Comparison of ENCODE assay signal across 16 mouse cellular contexts in the genomic region with DNA sequence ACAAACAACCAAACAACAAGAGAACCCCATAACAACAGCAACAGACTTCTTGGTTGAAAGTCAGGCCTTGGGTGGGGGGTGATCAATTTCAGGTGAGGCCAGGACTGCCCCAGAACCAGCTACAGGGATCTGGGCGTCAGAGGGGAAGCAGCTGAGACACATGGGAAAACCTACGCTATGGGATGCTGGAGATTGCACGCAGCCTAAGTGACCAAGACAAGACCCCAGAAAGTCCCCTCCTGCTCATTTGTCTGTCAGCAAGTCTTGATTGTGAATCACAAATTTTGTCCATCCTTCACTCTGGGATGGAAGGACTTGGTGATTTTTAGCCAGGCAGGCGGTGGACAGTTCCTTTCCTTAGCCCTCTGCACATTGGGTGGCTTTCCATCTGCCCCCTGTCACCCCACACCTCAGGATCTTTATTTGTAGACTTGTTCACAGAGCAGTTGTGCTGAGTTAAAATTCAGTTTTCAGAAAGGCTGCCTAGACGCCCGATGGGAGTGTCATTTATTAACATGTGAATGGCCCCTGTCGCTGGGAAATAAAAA.
A peak's percentile ranks its signal among the peaks of the same experiment; 100 is the strongest.
DNase-seq lines count a peak whose midpoint lies in the region; ATAC-seq and TF ChIP-seq lines count a peak whose summit lies in the region.
"Had no signal": no experiment of that assay in that cellular context is flagged by ENCODE, and none has a peak within 500 bp of the region (broad histone marks: within the 10 kb centered on the region; RNA-seq: fewer than 3 reads in every experiment).

No protein-coding gene starts in this region.

- TF ChIP-seq CTCF in hindbrain, postnatal 0 days (IDR thresholded peaks at IDR 0.05; ENCODE audit: low read depth) = no peak

- WGBS in hindbrain, embryonic 11.5 days = 13% methylated on average over 7 of the region's 7 CpGs
- 41% methylated on average over 7 of the region's 7 CpGs for WGBS in hindbrain, postnatal 0 days
- WGBS in neural tube, embryonic 12.5 days = 14% methylated on average over 7 of the region's 7 CpGs
- WGBS in neural tube, embryonic 15.5 days = 22% methylated on average over 7 of the region's 7 CpGs
- WGBS in limb, embryonic 11.5 days = 22% methylated on average over 7 of the region's 7 CpGs

- H3K4me1 ChIP-seq in hindbrain, embryonic 11.5 days (replicated peaks; ENCODE audit: control insufficient read depth, insufficient read depth, low read length) = peaks cover 17% of the 10 kb centered on the region
- H3K4me1 ChIP-seq in hindbrain, postnatal 0 days (ENCODE audit: insufficient read depth, low read length) = no peaks in the 10 kb centered on the region
- peaks cover 22% of the 10 kb centered on the region for H3K4me1 ChIP-seq in neural tube, embryonic 12.5 days
- H3K4me1 ChIP-seq in neural tube, embryonic 15.5 days = peaks cover 5% of the 10 kb centered on the region; the same call in 1 of the 2 replicates
- H3K4me1 ChIP-seq in limb, embryonic 11.5 days (ENCODE audit: control insufficient read depth, insufficient read depth, low read length) = peaks cover 27% of the 10 kb centered on the region

- no peak overlapping the region for H3K4me3 ChIP-seq in hindbrain, embryonic 11.5 days (ENCODE audit: low read depth, low read length)
- no peak overlapping the region for H3K4me3 ChIP-seq in hindbrain, postnatal 0 days (ENCODE audit: low read length)
- no peak overlapping the region for H3K4me3 ChIP-seq in neural tube, embryonic 12.5 days
- no peak overlapping the region for H3K4me3 ChIP-seq in neural tube, embryonic 15.5 days (replicated peaks)
- no peak overlapping the region for H3K4me3 ChIP-seq in limb, embryonic 11.5 days (ENCODE audit: low read depth, low read length)
- H3K4me3 ChIP-seq: erythroblast, embryonic 14.5 days; heart, adult 2 months; intestine, embryonic 15.5 days; layer of hippocampus, adult 2 months had no signal

- H3K27ac ChIP-seq in hindbrain, embryonic 11.5 days (ENCODE audit: low read depth, low read length) = peak overlapping the region; percentile 89
- no peak overlapping the region for H3K27ac ChIP-seq in hindbrain, postnatal 0 days
- no peak overlapping the region for H3K27ac ChIP-seq in neural tube, embryonic 12.5 days
- no peak overlapping the region for H3K27ac ChIP-seq in neural tube, embryonic 15.5 days (replicated peaks)
- H3K27ac ChIP-seq in limb, embryonic 11.5 days (replicated peaks; ENCODE audit: low read depth, low read length) = peak overlapping the region; percentile 43; the same call in 1 of the 2 replicates
- H3K27ac ChIP-seq: heart, adult 2 months; intestine, embryonic 15.5 days; layer of hippocampus, adult 2 months had no signal

- H3K4me2 ChIP-seq in hindbrain, embryonic 11.5 days (replicated peaks; ENCODE audit: low read depth, low read length) = no peak overlapping the region
- no peak overlapping the region for H3K4me2 ChIP-seq in hindbrain, postnatal 0 days (ENCODE audit: low read depth, low read length)
- no peak overlapping the region for H3K4me2 ChIP-seq in neural tube, embryonic 12.5 days (replicated peaks)
- no peak overlapping the region for H3K4me2 ChIP-seq in neural tube, embryonic 15.5 days
- H3K4me2 ChIP-seq in limb, embryonic 11.5 days (ENCODE audit: low read depth, severe bottlenecking) = no peak overlapping the region
- H3K4me2 ChIP-seq: intestine, embryonic 15.5 days had no signal

- no peaks in the 10 kb centered on the region for H3K36me3 ChIP-seq in hindbrain, embryonic 11.5 days (ENCODE audit: control insufficient read depth, insufficient read depth, low read length)
- no peaks in the 10 kb centered on the region for H3K36me3 ChIP-seq in hindbrain, postnatal 0 days (ENCODE audit: insufficient read depth, low read length)
- no peaks in the 10 kb centered on the region for H3K36me3 ChIP-seq in neural tube, embryonic 12.5 days
- no peaks in the 10 kb centered on the region for H3K36me3 ChIP-seq in neural tube, embryonic 15.5 days
- no peaks in the 10 kb centered on the region for H3K36me3 ChIP-seq in limb, embryonic 11.5 days (ENCODE audit: control insufficient read depth, insufficient read depth, low read length)
- H3K36me3 ChIP-seq: intestine, embryonic 15.5 days had no signal

- H3K27me3 ChIP-seq in hindbrain, embryonic 11.5 days (ENCODE audit: control insufficient read depth, insufficient read depth, low read length) = no peaks in the 10 kb centered on the region
- H3K27me3 ChIP-seq in hindbrain, postnatal 0 days (ENCODE audit: insufficient read depth, low read length) = no peaks in the 10 kb centered on the region
- H3K27me3 ChIP-seq in neural tube, embryonic 12.5 days (replicated peaks) = no peaks in the 10 kb centered on the region
- peaks cover 3% of the 10 kb centered on the region; the same call in 1 of the 2 replicates for H3K27me3 ChIP-seq in neural tube, embryonic 15.5 days (replicated peaks)
- no peaks in the 10 kb centered on the region; the same call in 1 of the 2 replicates for H3K27me3 ChIP-seq in limb, embryonic 11.5 days (ENCODE audit: control insufficient read depth, insufficient read depth, low read length)
- H3K27me3 ChIP-seq: intestine, embryonic 15.5 days had no signal

- ATAC-seq in hindbrain, embryonic 11.5 days (ENCODE audit: low FRiP score) = peak; percentile 68
- no peak for ATAC-seq in hindbrain, postnatal 0 days
- ATAC-seq in neural tube, embryonic 12.5 days (ENCODE audit: low FRiP score, low read depth) = 0 out of 2 replicates have a peak, but pooled peaks have one; percentile 22
- no peak for ATAC-seq in neural tube, embryonic 15.5 days (ENCODE audit: low FRiP score)
- ATAC-seq in limb, embryonic 11.5 days (ENCODE audit: insufficient number of reproducible peaks, low FRiP score, low TSS enrichment, low read depth) = no peak

- H3K9me3 ChIP-seq in hindbrain, embryonic 11.5 days (ENCODE audit: control insufficient read depth, low read length) = no peaks in the 10 kb centered on the region
- no peaks in the 10 kb centered on the region for H3K9me3 ChIP-seq in hindbrain, postnatal 0 days (ENCODE audit: low read length)
- H3K9me3 ChIP-seq in neural tube, embryonic 12.5 days = no peaks in the 10 kb centered on the region
- H3K9me3 ChIP-seq in neural tube, embryonic 15.5 days (replicated peaks) = no peaks in the 10 kb centered on the region
- H3K9me3 ChIP-seq in limb, embryonic 11.5 days (ENCODE audit: control insufficient read depth, low read length) = no peaks in the 10 kb centered on the region
- H3K9me3 ChIP-seq: intestine, embryonic 15.5 days had no signal

- DNase-seq in hindbrain, embryonic 11.5 days (ENCODE audit: low spot score) = no peak
- no peak for DNase-seq in hindbrain, postnatal 0 days (ENCODE audit: low spot score)
- peak; percentile 37 for DNase-seq in limb, embryonic 11.5 days (ENCODE audit: low spot score)
- DNase-seq in adrenal gland, postnatal 14 days = no peak
- no peak for DNase-seq in ovary, postnatal 10 days (ENCODE audit: low spot score)
- DNase-seq in thymus, postnatal 4 days = no peak
- DNase-seq: B cell, adult 2 months; cerebellum, adult 8-10 months; heart, adult 2 months; heart, postnatal 10 days; thymus, adult 2 months had no signal

- H3K9ac ChIP-seq in hindbrain, embryonic 11.5 days (ENCODE audit: low read depth, low read length) = 0 out of 2 replicates have a peak overlapping the region, but pooled peaks have one; percentile 2
- H3K9ac ChIP-seq in hindbrain, postnatal 0 days (replicated peaks; ENCODE audit: low read length) = no peak overlapping the region
- no peak overlapping the region for H3K9ac ChIP-seq in neural tube, embryonic 12.5 days
- no peak overlapping the region for H3K9ac ChIP-seq in neural tube, embryonic 15.5 days (replicated peaks)
- no peak overlapping the region for H3K9ac ChIP-seq in limb, embryonic 11.5 days (ENCODE audit: low read length)
- H3K9ac ChIP-seq: intestine, embryonic 15.5 days had no signal

Comparison
In these comparisons a context has a peak if more than half of its experiments do, and no peak if none do; other contexts are left out.
1. ATAC-seq: peak in hindbrain, embryonic 11.5 days (single experiment) and neural tube, embryonic 12.5 days (single experiment); none in hindbrain, postnatal 0 days (single experiment), neural tube, embryonic 15.5 days (single experiment) and limb, embryonic 11.5 days (single experiment).
2. H3K27ac ChIP-seq: peak in hindbrain, embryonic 11.5 days (single experiment) and limb, embryonic 11.5 days (single experiment); none in hindbrain, postnatal 0 days (single experiment), neural tube, embryonic 12.5 days (single experiment) and neural tube, embryonic 15.5 days (single experiment).